Mouse (Mus musculus) small intestine, adult 2 months (tissue): ENCODE results near the gene Gm5148. TPM values are rescaled to one million over a fixed set of nuclear protein-coding genes. Genes with fewer than 3 reads are reported as not detected.

ENCODE experiments used
- H3K27ac ChIP-seq: fragments of 200-500 bp; 2 replicates; pipeline ENCODE4 v1.5.1; 2012; ENCODE audit warnings: low read depth, low read length, control low read depth, inconsistent platforms; ENCODE audit not compliant: insufficient read depth
- H3K27me3 ChIP-seq: fragments of 200-500 bp; 2 replicates; pipeline ENCODE4 v1.6.1; 2012; ENCODE audit warnings: mild to moderate bottlenecking, moderate library complexity, low read length, inconsistent platforms; ENCODE audit not compliant: control insufficient read depth, insufficient read depth
- H3K36me3 ChIP-seq: fragments of 200-500 bp; 2 replicates; pipeline ENCODE4 v1.6.1; 2012; ENCODE audit warnings: mild to moderate bottlenecking, low read length, control low read depth, inconsistent platforms; ENCODE audit not compliant: control insufficient read depth, insufficient read depth
- H3K4me1 ChIP-seq: fragments of 200-500 bp; 2 replicates; pipeline ENCODE4 v1.6.1; 2012; ENCODE audit warnings: low read length, inconsistent platforms, mixed read lengths; ENCODE audit not compliant: control insufficient read depth, insufficient read depth, insufficient read length
- H3K4me3 ChIP-seq: fragments of 200-500 bp; 2 replicates; pipeline ENCODE4 v1.5.1; 2012; ENCODE audit warnings: low read depth, mild to moderate bottlenecking, control low read depth, inconsistent platforms, low read length, moderate library complexity
- CTCF ChIP-seq: fragments of 200-500 bp; IDR thresholded peaks from 2 replicates; pipeline ENCODE4 v1.5.1; 2012; ENCODE audit warnings: low read depth, mild to moderate bottlenecking, control low read depth, inconsistent platforms, low read length, moderate library complexity, mixed read lengths; ENCODE audit not compliant: insufficient replicate concordance, insufficient read length; ENCODE audit errors: extremely low read depth
- POLR2A ChIP-seq: fragments of 200-500 bp; IDR thresholded peaks from 2 replicates; pipeline ENCODE4 v1.6.1; 2012; ENCODE audit warnings: low read depth, mild to moderate bottlenecking, control low read depth, inconsistent platforms, low read length, moderate library complexity
- WGBS: fragments of 180-500 bp; shearing (Covaris S2); methylation state at CpG from one replicate; pipeline ENCODE4 v1.1.7; 2018; 5-methylcytosine and 5-hydroxymethylcytosine counted together
- polyA plus RNA-seq: library from polyadenylated mRNA; depleted of rRNA; stranded (reverse); fragments of >200 nt; gene quantifications from 2 replicates; pipeline ENCODE4 v1.2.3, GENCODE M21; 2012

Gene Gm5148
- polyA plus RNA-seq, 1 experiment: 1.7 TPM

- no peaks in the 10 kb centered on the region for H3K4me1 ChIP-seq
- 65% methylated on average over 9 of the region's 9 CpGs for WGBS
- H3K4me3 ChIP-seq: no peak overlapping the region
- no peak overlapping the region for H3K27ac ChIP-seq
- no peaks in the 10 kb centered on the region for H3K36me3 ChIP-seq
- no peaks in the 10 kb centered on the region for H3K27me3 ChIP-seq
- no peak for TF ChIP-seq POLR2A
- no peak for TF ChIP-seq CTCF
Observed at GRCm38 (mm10) chr3:37712501-37712900, 11.8 kb downstream of the Gm5148 start.

- Histone ChIP-seq H3K4me3 (no peak overlapping the region), H3K36me3 (no peaks in the 10 kb centered on the region), H3K27me3 (no peaks in the 10 kb centered on the region), H3K4me1 (no peaks in the 10 kb centered on the region), H3K27ac (no peak overlapping the region)
- 67% methylated on average over 4 of the region's 4 CpGs for WGBS
- TF ChIP-seq POLR2A (no peak), CTCF (no peak)
Observed at GRCm38 (mm10) chr3:37711639-37712038, 12.7 kb downstream of the Gm5148 start.

GRCm38 (mm10) chr3:37707801-37708200, 16.5 kb downstream of the Gm5148 start:
- no peaks in the 10 kb centered on the region for H3K36me3 ChIP-seq
- no peak overlapping the region for H3K27ac ChIP-seq
- H3K4me3 ChIP-seq: no peak overlapping the region
- no peak for TF ChIP-seq CTCF
- TF ChIP-seq POLR2A: no peak
- H3K27me3 ChIP-seq: no peaks in the 10 kb centered on the region
- no peaks in the 10 kb centered on the region for H3K4me1 ChIP-seq
- WGBS: 92% methylated on average over 6 of the region's 6 CpGs

- no peak overlapping the region for H3K27ac ChIP-seq
- 39% methylated on average over 4 of the region's 4 CpGs for WGBS
- H3K27me3 ChIP-seq: no peaks in the 10 kb centered on the region
- H3K36me3 ChIP-seq: no peaks in the 10 kb centered on the region
- H3K4me3 ChIP-seq: no peak overlapping the region
- TF ChIP-seq CTCF (no peak), POLR2A (no peak)
- no peaks in the 10 kb centered on the region for H3K4me1 ChIP-seq
Observed at GRCm38 (mm10) chr3:37706439-37706838, 17.9 kb downstream of the Gm5148 start.

GRCm38 (mm10) chr3:37705436-37705835, 18.9 kb downstream of the Gm5148 start:
- 49% methylated on average over 6 of the region's 6 CpGs for WGBS
- TF ChIP-seq CTCF: no peak
- TF ChIP-seq POLR2A: no peak

GRCm38 (mm10) chr3:37704701-37705279, 19.5 kb downstream of the Gm5148 start:
- H3K27ac ChIP-seq: no peak overlapping the region
- H3K27me3 ChIP-seq: no peaks in the 10 kb centered on the region
- H3K4me1 ChIP-seq: no peaks in the 10 kb centered on the region
- no peaks in the 10 kb centered on the region for H3K36me3 ChIP-seq
- H3K4me3 ChIP-seq: no peak overlapping the region
- TF ChIP-seq CTCF (no peak), POLR2A (no peak)
- WGBS: 43% methylated on average over 14 of the region's 14 CpGs

More at GRCm38 (mm10) chr3:37705436-37705835, 18.9 kb downstream of the Gm5148 start:
- Histone ChIP-seq H3K36me3 (no peaks in the 10 kb centered on the region), H3K27ac (no peak overlapping the region), H3K4me3 (no peak overlapping the region), H3K4me1 (no peaks in the 10 kb centered on the region), H3K27me3 (no peaks in the 10 kb centered on the region)

GRCm38 (mm10) chr3:37703066-37703465, 21.2 kb downstream of the Gm5148 start:
- H3K4me1 ChIP-seq: no peaks in the 10 kb centered on the region
- no peaks in the 10 kb centered on the region for H3K27me3 ChIP-seq
- no peak for TF ChIP-seq POLR2A
- TF ChIP-seq CTCF: no peak
- no peak overlapping the region for H3K27ac ChIP-seq
- H3K4me3 ChIP-seq: no peak overlapping the region
- 94% methylated on average over 6 of the region's 6 CpGs for WGBS
- H3K36me3 ChIP-seq: no peaks in the 10 kb centered on the region

- Histone ChIP-seq H3K4me3 (no peak overlapping the region), H3K4me1 (no peaks in the 10 kb centered on the region), H3K36me3 (no peaks in the 10 kb centered on the region), H3K27ac (no peak overlapping the region), H3K27me3 (no peaks in the 10 kb centered on the region)
- TF ChIP-seq CTCF (no peak), POLR2A (no peak)
- WGBS: 78% methylated on average over 8 of the region's 8 CpGs
Observed at GRCm38 (mm10) chr3:37693552-37693951, 30.7 kb downstream of the Gm5148 start.
